Mouse (Mus musculus): ENCODE measurements around the gene Rtp4. TPM values are rescaled to one million over a fixed set of nuclear protein-coding genes. Genes with fewer than 3 reads are reported as not detected.
A peak's percentile ranks its signal among the peaks of the same experiment; 100 is the strongest.

Rtp4 gene
- polyA plus RNA-seq, 1 experiment from 2014 or later, result 3.3 TPM

- Histone ChIP-seq H3K27ac (no peak overlapping the region), H3K27me3 (peaks cover 15% of the 10 kb centered on the region; the same call in 1 of the 2 replicates), H3K9ac (no peak overlapping the region), H3K9me3 (replicated peaks) (no peaks in the 10 kb centered on the region), H3K36me3 (ENCODE audit: poor library complexity, severe bottlenecking) (peaks cover 28% of the 10 kb centered on the region), H3K4me1 (peaks cover 21% of the 10 kb centered on the region), H3K4me3 (no peak overlapping the region), H3K4me2 (no peak overlapping the region)
- ATAC-seq, result 0 out of 2 replicates have a peak, but pooled peaks have one; percentile 45
- 76% methylated on average over 1 of the region's 1 CpGs for WGBS
Observed at GRCm38 (mm10) chr16:23497881-23498280, 22.2 kb upstream of the Rtp4 start.

DNA sequence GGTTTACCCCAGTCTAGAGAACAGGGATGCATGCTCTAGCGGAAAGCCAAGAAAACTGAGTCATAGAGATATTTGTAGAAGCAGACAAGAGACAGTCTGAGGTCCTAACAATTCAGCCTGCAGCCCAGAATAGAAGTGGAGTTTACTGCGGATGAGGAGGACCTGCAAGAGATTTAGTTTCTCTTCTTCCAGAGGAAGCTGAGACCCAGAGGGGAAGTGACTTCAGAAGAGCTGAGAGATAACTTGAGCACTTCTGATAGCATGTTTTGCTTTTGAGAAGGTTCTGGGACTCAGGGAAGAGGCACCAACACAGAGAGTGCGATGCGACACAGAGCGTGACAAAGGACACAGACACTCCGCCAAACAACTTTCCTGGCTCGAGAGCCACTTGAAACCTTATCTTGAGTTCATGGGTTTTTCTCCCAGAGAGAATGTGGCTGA is 21.4 kb upstream of the Rtp4 start:
- Histone ChIP-seq H3K4me1 (peaks cover 28% of the 10 kb centered on the region), H3K27me3 (peaks cover 15% of the 10 kb centered on the region; the same call in 1 of the 2 replicates), H3K36me3 (ENCODE audit: poor library complexity, severe bottlenecking) (peaks cover 20% of the 10 kb centered on the region), H3K27ac (no peak overlapping the region), H3K9me3 (replicated peaks) (no peaks in the 10 kb centered on the region), H3K9ac (no peak overlapping the region), H3K4me2 (no peak overlapping the region), H3K4me3 (no peak overlapping the region)
- ATAC-seq, result no peak
- WGBS, result 83% methylated on average over 7 of the region's 7 CpGs

DNA sequence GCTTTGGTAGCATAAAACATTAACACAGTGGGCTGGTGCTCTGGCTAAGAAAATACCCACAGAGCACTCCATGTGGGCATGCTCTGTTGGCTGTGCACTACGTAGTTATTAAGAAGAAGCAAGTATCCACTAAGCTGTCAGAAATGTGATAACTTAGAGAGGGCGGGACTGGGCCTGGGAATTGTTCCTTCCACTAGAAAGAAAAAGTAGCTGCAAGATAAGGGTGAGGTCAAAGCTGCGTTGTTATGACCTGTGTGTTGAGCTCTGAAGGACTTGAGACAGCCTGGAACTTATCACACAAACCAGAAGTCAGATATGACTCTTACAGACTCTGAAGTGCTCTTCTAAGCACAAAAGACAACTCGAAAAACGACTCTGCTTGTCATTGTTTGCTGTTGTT is 19.5 kb upstream of the Rtp4 start:
- Histone ChIP-seq H3K27ac (no peak overlapping the region), H3K27me3 (peaks cover 15% of the 10 kb centered on the region; the same call in 1 of the 2 replicates), H3K9ac (no peak overlapping the region), H3K4me2 (no peak overlapping the region), H3K36me3 (ENCODE audit: poor library complexity, severe bottlenecking) (peaks cover 6% of the 10 kb centered on the region; the same call in 1 of the 2 replicates), H3K4me3 (no peak overlapping the region), H3K9me3 (replicated peaks) (no peaks in the 10 kb centered on the region), H3K4me1 (peaks cover 46% of the 10 kb centered on the region)
- no peak for ATAC-seq
- WGBS, result 78% methylated on average over 5 of the region's 5 CpGs

GRCm38 (mm10) chr16:23501288-23501687 is 18.8 kb upstream of the Rtp4 start:
- H3K4me3 ChIP-seq, result no peak overlapping the region
- H3K36me3 ChIP-seq (ENCODE audit: poor library complexity, severe bottlenecking), result peaks cover 6% of the 10 kb centered on the region; the same call in 1 of the 2 replicates
- no peak overlapping the region for H3K27ac ChIP-seq
- H3K4me1 ChIP-seq, result peaks cover 53% of the 10 kb centered on the region
- H3K4me2 ChIP-seq, result no peak overlapping the region
- peaks cover 13% of the 10 kb centered on the region; the same call in 1 of the 2 replicates for H3K27me3 ChIP-seq
- WGBS, result 95% methylated on average over 2 of the region's 2 CpGs
- ATAC-seq, result no peak
- no peaks in the 10 kb centered on the region for H3K9me3 ChIP-seq (replicated peaks)
- no peak overlapping the region for H3K9ac ChIP-seq

GRCm38 (mm10) chr16:23502478-23502877 is 17.6 kb upstream of the Rtp4 start:
- no peak overlapping the region for H3K27ac ChIP-seq
- peaks cover 55% of the 10 kb centered on the region for H3K4me1 ChIP-seq
- H3K36me3 ChIP-seq (ENCODE audit: poor library complexity, severe bottlenecking), result peaks cover 12% of the 10 kb centered on the region; the same call in 1 of the 2 replicates
- H3K4me3 ChIP-seq, result no peak overlapping the region
- 84% methylated on average over 3 of the region's 3 CpGs for WGBS
- H3K4me2 ChIP-seq, result no peak overlapping the region
- no peaks in the 10 kb centered on the region for H3K9me3 ChIP-seq (replicated peaks)
- peaks cover 12% of the 10 kb centered on the region; the same call in 1 of the 2 replicates for H3K27me3 ChIP-seq
- no peak overlapping the region for H3K9ac ChIP-seq
- ATAC-seq, result no peak

DNA sequence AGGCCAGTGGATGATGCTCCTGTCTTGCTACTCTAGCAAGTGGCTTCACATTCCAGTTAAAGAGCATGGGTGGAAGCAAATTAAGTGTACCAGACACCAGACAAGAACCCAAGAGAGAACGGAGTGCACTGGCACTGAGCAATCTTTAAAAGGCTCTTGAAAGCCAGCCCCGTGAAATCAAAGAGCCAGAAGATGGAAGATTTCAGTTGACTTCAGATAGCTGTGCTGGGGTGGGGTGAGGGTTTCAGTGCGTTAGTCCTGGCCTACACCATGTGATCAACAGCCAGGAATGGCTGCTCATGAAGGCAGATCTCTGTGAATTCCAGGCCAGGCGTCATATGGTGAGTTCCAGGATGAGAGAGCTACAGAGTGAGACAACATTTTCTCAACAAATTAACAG is 16.7 kb upstream of the Rtp4 start:
- Histone ChIP-seq H3K9ac (no peak overlapping the region), H3K27me3 (peaks cover 11% of the 10 kb centered on the region; the same call in 1 of the 2 replicates), H3K9me3 (replicated peaks) (no peaks in the 10 kb centered on the region), H3K4me1 (peaks cover 46% of the 10 kb centered on the region), H3K4me2 (no peak overlapping the region), H3K27ac (peak overlapping the region; percentile 84; the same call in 1 of the 2 replicates), H3K36me3 (ENCODE audit: poor library complexity, severe bottlenecking) (peaks cover 15% of the 10 kb centered on the region; the same call in 1 of the 2 replicates), H3K4me3 (no peak overlapping the region)
- 72% methylated on average over 4 of the region's 4 CpGs for WGBS
- no peak for ATAC-seq

- WGBS, result 6% methylated on average over 3 of the region's 3 CpGs
- Histone ChIP-seq H3K27me3 (peaks cover 7% of the 10 kb centered on the region; the same call in 1 of the 2 replicates), H3K4me1 (peaks cover 38% of the 10 kb centered on the region), H3K36me3 (ENCODE audit: poor library complexity, severe bottlenecking) (peaks cover 22% of the 10 kb centered on the region), H3K9ac (no peak overlapping the region; the same call in 1 of the 2 replicates), H3K9me3 (replicated peaks) (no peaks in the 10 kb centered on the region), H3K27ac (peak overlapping the region; percentile 84), H3K4me2 (peak overlapping the region; percentile 30), H3K4me3 (no peak overlapping the region)
- peak; percentile 91 for ATAC-seq
Observed at GRCm38 (mm10) chr16:23504320-23504744, 15.8 kb upstream of the Rtp4 start.

DNA sequence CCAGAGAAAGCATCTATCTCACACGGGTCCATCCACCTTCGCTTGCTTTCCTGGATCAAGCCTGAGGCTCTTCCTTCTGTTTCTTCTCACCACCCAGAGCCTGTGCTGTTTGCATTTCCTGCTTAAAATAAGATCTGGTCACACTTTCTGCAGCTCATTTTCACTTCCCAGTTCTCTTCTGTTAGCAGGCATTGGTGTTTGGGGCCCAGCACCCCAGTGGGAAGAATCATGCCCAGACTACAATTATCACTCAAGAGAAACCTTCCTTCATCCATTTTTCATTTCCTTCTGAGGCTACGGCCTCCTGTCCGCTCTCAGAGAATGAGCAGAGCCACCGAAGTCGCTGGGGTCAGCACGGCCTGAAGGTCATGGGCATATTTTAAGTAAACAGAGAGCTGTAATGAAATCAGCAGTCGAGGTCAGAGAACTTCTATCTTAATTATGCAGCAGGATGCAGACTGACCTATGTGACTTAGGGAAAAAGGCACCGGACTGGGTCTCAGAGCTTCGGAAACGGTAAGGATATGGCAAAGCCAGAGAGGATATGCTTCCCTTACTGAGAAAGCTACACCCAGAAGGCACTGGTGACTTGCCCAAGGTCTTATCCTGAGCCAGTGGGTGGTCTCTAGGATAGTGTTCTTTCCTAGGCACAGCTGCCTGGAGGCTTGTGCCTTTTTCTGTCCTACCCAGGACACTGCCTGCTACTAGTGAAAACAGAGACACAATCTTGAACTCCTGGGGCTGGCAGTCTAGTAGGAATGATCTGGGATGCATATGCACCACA is 14.0 kb upstream of the Rtp4 start:
- no peak overlapping the region for H3K4me2 ChIP-seq
- ATAC-seq, result no peak
- H3K4me3 ChIP-seq, result no peak overlapping the region
- peaks cover 38% of the 10 kb centered on the region for H3K36me3 ChIP-seq (ENCODE audit: poor library complexity, severe bottlenecking)
- peak overlapping the region; percentile 84 for H3K27ac ChIP-seq
- 73% methylated on average over 11 of the region's 11 CpGs for WGBS
- peaks cover 38% of the 10 kb centered on the region for H3K4me1 ChIP-seq
- H3K9ac ChIP-seq, result no peak overlapping the region
- no peaks in the 10 kb centered on the region for H3K9me3 ChIP-seq (replicated peaks)
- H3K27me3 ChIP-seq, result no peaks in the 10 kb centered on the region

GRCm38 (mm10) chr16:23511166-23511935 is 8.7 kb upstream of the Rtp4 start:
- Histone ChIP-seq H3K4me3 (no peak overlapping the region), H3K27ac (no peak overlapping the region), H3K9ac (no peak overlapping the region), H3K9me3 (replicated peaks) (no peaks in the 10 kb centered on the region), H3K27me3 (no peaks in the 10 kb centered on the region), H3K4me1 (peaks cover 16% of the 10 kb centered on the region), H3K4me2 (no peak overlapping the region), H3K36me3 (ENCODE audit: poor library complexity, severe bottlenecking) (peaks cover 66% of the 10 kb centered on the region)
- no peak for ATAC-seq
- 78% methylated on average over 4 of the region's 4 CpGs for WGBS

DNA sequence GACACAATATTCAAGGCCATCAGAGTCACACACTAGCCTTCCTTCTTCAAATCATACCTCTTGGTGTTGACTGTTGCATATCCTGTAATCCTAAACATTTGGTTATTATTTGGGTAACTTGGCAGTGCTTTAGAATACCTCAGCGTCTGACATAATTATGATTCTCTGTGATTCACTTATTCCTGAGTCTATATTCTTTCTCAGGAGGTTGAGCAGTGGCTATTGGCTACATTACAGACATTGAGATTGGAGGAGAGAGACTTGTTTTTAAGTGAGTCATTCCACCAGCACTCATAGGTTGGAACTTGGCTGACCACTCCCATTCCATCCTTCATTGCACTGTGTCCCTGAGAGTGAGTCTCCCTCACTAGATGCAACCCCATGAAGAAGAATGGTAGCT is 6.7 kb upstream of the Rtp4 start:
- no peak overlapping the region for H3K4me2 ChIP-seq
- H3K4me3 ChIP-seq, result no peak overlapping the region
- H3K27me3 ChIP-seq, result no peaks in the 10 kb centered on the region
- peaks cover 31% of the 10 kb centered on the region for H3K4me1 ChIP-seq
- no peak overlapping the region for H3K9ac ChIP-seq
- ATAC-seq, result no peak
- H3K9me3 ChIP-seq (replicated peaks), result no peaks in the 10 kb centered on the region
- 100% methylated on average over 1 of the region's 1 CpGs for WGBS
- H3K36me3 ChIP-seq (ENCODE audit: poor library complexity, severe bottlenecking), result peaks cover 57% of the 10 kb centered on the region
- H3K27ac ChIP-seq, result no peak overlapping the region

- no peaks in the 10 kb centered on the region for H3K27me3 ChIP-seq
- no peak for ATAC-seq
- WGBS, result 46% methylated on average over 3 of the region's 3 CpGs
- no peaks in the 10 kb centered on the region for H3K9me3 ChIP-seq (replicated peaks)
- peak overlapping the region; percentile 92 for H3K27ac ChIP-seq
- H3K4me3 ChIP-seq, result no peak overlapping the region
- H3K4me2 ChIP-seq, result peak overlapping the region; percentile 74
- H3K4me1 ChIP-seq, result peaks cover 53% of the 10 kb centered on the region
- no peak overlapping the region for H3K9ac ChIP-seq
- H3K36me3 ChIP-seq (ENCODE audit: poor library complexity, severe bottlenecking), result peaks cover 37% of the 10 kb centered on the region
Observed at GRCm38 (mm10) chr16:23515766-23516165, 4.3 kb upstream of the Rtp4 start.

DNA sequence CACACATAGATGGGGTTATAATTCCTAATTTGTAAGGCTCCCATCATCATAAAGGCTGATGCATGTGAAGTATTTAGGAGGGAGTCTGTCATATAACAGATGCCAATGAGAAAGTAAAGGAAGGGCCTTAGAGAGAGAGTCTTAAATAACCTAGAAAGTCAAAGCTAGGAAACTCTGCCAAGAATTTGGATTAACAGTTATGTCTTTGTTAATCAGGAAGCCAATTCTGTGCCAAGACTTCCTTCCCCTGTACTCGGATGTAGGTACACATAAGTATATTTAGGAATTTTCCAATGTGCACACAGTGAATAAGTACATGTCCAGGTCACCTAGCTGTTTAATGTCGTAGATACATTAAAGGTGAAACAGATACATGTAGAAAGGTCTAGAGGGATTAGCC is 3.5 kb upstream of the Rtp4 start:
- H3K27me3 ChIP-seq, result no peaks in the 10 kb centered on the region
- peak overlapping the region; percentile 74 for H3K4me2 ChIP-seq
- 62% methylated on average over 2 of the region's 2 CpGs for WGBS
- peaks cover 61% of the 10 kb centered on the region for H3K4me1 ChIP-seq
- H3K27ac ChIP-seq, result peak overlapping the region; percentile 92
- no peaks in the 10 kb centered on the region for H3K9me3 ChIP-seq (replicated peaks)
- no peak for ATAC-seq
- H3K9ac ChIP-seq, result no peak overlapping the region
- H3K36me3 ChIP-seq (ENCODE audit: poor library complexity, severe bottlenecking), result peaks cover 29% of the 10 kb centered on the region
- no peak overlapping the region for H3K4me3 ChIP-seq
